Mouse (Mus musculus) spleen, postnatal 10 days (tissue): ENCODE results near the gene Sik1.
"Not testable (repeated sequence)": the region's sequence is repeated elsewhere in the genome, so short reads cannot be mapped to it uniquely, and the experiment has no call there.

Experiments used
- DNase-seq, 2 experiments: peaks; one replicate each; pipeline ENCODE4 v3.0.0; 2021 to 2022; ENCODE audit warnings: low spot score in 2 of 2

The Sik1 gene

DNA sequence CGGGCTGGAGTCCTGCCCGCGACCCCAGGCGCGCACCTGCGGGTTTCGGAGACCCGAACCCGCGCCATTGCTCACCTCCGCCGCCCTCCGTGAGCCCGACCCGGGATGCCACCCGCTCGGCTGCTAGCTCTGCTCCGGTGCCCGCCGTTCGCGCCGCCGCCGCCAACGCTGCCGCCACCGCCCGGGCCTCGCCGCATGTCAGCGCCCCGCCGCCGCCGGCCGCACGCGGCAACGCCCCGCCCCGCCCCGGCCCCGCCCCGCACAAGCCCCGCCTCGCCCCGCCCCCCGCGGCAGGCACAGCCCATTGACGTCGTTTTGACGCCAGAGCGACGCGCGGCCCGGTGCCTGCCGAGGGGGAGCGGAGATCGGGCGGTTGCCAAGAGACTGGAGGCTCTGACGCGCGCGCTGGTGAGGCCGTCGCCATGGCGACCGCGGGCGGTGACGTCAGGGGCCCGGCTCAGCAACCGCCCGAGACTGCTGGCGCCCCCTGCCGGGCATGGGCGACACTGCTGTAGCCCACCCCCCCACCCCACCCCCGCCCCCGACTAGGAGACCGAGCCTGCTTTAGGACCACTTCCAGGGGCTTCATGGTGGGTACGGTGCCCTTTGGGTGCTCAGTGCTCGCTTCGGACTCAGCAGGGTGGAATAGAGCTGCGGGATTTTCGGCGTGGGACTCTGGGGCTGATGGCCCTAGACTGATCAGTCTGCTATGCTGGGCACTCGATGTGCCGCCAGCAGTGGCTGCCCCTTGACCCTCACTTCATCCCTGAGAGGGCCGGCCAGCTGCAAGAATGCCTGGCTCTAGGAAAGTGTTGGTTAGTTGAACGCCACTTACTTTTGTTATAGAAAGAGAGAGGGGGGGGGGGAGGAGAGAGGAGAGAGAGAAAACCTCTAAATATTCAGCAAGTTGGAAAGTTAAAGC lies at the start of gene Sik1:
TSS of gene Sik1 (minus strand) at position 208 of the 922 bp plus-strand sequence.
- DNase-seq, result peak; percentile 93 to 99

DNA sequence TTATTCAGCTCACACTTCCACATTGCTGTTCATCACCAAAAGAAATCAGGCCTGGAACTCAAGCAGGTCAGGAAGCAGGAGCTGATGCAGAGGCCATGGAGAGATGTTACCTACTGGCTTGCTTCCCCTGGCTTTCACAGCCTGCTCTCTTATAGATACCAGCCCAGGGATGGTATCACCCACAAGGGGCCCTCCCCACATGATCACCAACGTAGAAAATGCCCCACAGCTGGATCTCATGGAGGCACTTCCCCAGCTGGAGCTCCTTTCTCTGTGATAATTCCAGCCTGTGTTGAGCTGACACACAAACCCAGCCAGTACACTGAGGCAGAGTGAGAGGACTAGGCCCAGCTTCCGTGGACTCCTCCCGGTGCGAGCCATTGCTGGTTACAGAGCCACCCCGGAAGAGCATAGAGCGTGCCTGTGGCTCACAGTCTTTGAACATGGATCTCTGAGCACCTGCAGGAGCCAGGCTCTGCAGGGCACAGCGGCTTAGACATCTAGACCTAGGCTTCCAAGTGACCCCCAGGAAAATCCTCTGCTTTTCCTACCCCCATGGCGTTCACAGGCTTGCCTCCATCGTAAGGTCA lies 49.7 kb upstream of the Sik1 start:
- DNase-seq, result no peak

DNA sequence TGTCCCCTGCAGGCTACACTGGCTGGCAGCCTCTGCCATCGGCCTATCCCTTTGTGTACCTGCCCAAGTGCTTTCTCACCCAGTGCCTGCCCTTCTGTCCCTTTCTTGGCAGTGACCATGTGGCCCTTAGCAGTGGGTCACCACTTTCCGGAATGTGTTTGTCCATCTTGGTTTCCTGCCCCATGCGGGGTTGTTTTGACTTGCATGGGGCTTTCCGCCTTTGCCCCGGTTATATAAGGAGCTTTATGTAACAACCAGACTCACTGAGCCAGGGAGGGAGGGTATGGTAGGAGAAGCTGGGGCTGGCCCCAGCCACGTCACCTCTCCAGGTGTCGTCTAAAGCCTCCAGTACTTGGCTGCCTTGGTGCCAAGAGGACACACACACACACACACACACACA lies 48.4 kb upstream of the Sik1 start:
- no peak for DNase-seq

DNA sequence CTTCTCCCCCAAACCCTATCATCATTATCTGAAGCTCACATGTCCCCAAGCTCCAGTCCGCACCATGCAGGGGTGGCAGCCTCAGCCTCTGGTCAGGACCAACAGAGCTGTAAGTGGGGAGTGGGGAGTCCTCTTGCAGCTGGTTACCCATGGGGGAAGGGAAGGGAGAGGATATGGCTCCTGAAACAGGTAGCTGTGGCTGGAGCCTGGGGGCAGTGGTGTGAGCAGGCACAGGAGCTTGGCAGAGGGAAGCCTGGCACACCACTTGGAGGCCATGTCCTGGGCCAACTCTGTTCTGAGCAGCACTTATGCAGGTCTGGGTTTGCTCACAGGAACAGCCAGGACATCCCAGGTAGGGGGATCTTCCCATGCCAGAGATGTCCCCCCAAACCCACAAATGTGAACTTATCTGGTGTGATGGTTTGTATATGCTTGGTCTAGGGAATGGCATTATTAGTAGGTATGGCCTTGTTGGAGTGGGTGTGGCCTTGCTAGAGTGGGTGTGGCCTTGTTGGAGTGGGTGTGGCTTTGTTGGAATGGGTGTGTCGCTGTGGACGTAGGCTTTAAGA lies 47.1 kb upstream of the Sik1 start:
- DNase-seq, result no peak

DNA sequence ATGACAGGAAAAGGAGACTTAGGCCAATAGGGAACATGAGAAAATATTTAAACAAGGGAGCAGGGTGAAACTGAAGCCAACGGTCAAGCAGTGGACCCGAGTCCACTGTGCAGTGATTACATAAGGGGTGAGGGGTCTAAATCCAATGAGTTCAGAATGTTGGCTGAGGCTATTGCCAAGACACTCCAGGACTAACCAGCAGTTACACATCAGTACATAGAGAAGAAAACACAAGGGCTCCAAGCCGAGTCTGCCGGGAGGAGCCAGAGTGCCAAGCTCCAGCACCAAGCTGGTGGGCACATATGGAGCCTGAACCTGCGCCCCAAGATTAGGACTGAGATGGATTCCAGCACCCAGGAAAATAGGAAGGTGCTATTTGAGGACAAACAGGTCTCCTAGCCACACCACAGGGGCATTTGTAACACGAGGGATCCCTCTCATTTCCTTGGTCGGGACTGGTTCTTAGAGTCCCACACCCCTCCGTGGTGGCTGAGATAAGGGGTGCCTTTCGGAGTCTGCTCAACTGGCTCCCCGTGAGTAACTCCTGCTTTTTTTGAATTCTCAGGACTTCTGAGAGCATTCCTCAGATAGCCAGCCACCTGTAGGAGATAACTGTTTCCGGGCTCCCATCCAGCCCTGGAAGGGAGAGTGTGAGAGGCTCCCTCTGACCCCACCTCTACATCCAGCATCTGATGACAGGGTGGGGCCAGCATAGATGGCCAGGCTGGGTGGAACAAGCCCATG lies 46.0 kb upstream of the Sik1 start:
- no peak for DNase-seq

DNA sequence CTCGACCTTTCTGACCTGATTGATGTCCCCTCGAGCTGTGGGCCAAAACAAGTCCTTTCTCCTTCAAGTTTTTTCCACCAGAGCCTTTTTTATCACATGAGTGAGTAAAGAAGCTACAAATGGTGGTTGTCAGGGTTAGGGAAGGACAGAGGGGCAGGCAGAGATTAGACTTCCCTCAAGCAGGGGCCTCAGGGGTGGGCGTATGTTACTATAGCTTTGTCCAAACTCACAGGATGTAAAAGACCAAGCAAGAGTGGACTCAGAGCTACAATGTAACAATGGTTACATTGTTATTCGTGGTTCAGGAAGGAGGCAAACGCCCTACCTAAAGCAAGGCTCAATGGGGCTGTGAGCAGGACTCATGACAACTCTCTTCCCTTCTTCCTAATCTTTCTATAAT lies 43.3 kb upstream of the Sik1 start:
- no peak for DNase-seq

DNA sequence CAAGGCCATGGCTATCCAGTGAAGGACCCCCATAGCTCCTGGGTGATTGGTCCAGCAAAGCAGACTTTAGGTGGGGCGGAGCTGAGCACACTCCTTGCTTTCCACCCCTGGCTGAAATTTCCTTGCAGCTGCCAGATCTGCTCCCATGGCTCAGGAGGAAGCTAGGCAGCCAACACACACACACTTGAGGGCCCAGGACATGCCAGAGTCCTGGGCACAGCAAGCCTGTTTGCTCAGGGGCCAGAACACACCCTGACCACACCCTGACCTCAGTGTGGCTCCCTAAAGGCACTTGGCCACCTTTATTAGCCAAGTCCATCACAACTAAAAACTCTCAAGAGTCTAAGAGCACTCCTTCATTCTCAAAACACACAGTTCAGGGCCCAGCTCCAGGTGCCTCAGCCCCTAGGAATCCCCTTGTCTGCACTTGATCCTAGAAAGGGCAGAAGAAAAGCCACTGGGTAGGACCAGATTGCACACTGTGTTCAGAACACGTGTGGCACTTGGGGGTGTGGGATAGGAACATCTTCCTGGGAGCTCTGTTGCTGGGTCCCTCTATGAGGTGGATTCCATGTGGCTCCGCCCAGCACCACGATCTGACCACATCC lies 41.7 kb upstream of the Sik1 start:
- DNase-seq, result peak in 1 of 2 experiments; percentile 9

DNA sequence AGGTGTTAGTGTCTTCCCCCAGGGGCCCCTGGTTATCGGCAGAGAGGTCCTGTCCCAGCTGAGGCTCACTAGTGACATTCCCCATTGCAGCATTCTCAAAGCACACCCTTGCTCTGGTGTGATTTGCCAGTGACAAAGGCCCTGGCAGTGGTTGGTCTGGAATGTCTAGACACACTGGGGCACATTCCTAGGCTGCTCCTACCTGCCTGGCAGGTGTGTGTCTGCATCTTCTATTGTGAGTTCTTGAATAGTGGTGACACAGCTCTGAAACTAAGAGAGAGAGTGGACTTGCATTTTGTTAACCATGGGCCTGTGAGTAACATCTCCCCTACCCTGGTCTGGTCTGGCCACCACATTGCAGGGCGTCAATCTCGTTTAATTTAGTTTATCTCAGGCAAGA lies 41.1 kb upstream of the Sik1 start:
- DNase-seq, result peak in 1 of 2 experiments; percentile 10

DNA sequence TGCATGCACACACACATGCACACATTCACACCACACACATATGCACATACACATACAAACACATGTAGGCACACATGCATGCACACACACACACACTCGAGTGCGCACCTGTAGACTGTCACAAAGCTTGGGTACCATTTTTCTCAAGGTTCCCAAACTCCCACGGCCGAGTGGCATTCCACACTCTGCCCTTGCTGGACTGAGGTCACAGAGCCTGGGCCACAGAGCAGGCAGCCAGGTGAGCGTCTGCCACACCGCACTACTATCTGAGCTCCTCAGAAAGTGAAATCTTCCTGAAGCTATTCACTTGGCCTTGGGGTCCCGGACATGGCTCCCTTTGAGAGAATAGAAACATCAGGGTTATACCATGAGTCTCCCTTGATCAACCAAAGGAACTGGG lies 40.7 kb upstream of the Sik1 start:
- DNase-seq, result peak in 1 of 2 experiments; percentile 9

DNA sequence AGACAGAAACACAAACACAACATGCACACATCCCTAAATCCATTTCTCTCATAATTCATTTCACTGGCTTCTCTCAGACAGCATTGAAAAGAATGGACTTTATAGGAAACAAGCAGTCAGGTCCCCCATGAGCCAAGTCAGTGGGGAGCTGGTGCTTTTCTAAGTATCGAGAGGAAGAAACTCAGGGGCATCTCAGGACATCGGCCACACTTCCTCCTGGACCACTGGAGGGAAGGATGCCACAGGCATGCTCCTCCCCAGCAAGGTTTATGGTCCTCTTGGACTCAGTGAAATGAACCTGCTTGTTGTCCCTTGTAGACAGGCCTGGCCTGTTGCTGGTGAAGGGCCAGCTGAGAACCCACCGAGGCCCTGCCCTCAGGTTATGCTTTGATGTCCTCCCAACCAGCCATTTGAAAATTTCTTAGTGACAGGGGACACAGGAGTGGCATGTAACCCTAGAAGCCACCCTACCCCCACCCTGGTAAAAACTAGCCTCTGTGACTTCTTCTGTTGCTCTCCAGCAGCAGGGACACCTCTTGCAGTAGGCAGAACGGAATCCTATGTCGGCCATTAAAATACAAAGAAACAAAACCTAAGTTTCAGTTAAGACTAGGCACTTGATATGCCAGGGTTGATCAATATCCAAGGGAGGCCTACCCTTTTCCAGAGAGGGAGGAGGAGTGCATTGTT lies 37.9 kb upstream of the Sik1 start:
- peak in 1 of 2 experiments; percentile 8 for DNase-seq

DNA sequence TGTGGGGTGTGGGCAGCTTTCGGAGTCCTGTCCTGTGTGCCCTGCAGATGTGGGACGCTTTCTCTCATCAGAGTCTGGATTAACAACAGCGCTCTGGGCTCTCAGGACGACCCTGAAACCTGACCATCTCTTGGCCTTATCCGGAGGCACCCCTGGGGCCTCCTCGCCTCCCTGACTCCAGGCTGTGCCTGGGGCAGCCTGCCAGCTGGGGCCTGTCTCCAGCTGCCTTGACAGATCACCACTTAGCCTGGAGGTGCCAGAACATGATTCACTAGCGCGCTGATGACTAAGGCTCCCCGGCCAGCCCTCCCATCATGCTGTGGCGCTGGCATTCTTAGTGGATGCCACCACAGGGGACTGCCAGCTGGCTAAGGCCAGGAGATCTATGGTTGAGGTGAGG lies 37.1 kb upstream of the Sik1 start:
- peak in 1 of 2 experiments; percentile 44 for DNase-seq

DNA sequence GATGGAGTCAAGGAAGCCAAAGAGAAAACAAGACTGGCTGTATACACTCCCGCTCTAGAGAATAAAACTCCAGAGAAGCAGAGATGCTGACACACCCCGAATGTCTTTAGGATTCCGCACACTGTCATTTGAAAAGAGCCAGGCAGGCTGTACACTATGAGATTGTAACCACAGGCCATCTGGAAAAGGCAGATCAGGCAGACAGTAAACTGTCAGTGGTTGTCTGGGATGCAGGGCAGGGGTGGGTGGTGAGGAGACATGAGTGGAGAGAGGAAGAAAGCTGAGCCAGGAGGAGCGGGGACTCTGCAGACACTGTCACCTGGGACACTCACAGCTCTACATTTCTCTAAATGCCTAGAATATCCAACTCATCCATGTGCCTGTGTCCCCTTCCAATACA lies 36.3 kb upstream of the Sik1 start:
- peak in 1 of 2 experiments; percentile 22 for DNase-seq

DNA sequence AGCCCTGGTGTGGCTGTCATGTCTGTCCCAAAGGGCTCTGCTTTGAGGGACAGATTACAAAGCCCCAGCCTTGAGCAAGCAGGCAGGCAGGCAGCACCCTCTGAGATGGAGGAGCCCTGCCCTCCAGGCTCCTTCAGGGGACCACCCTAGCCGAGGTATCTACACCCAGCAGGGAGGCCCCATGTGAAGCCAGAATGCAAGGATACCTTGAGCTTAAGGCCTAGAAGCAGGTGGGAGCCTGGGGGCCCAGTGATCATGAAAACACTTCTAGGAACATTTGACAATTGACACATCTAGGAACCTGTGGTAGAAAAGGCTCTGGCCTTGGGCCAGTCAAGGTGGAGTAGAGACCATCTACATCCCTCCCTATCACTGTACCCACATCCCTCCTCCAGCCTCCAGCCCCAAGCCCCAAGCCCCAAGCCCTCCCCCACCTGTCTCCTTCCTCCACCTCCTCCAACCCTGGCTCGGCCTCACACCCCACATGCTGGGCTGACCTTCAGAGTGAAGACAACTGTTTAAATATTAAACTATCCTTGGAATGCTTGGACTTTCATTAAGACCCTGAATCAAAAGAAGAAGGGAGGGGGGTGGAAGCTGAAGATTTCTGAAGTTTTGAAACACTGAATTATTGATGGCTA lies 34.8 kb upstream of the Sik1 start:
- peak in 1 of 2 experiments; percentile 9 for DNase-seq

DNA sequence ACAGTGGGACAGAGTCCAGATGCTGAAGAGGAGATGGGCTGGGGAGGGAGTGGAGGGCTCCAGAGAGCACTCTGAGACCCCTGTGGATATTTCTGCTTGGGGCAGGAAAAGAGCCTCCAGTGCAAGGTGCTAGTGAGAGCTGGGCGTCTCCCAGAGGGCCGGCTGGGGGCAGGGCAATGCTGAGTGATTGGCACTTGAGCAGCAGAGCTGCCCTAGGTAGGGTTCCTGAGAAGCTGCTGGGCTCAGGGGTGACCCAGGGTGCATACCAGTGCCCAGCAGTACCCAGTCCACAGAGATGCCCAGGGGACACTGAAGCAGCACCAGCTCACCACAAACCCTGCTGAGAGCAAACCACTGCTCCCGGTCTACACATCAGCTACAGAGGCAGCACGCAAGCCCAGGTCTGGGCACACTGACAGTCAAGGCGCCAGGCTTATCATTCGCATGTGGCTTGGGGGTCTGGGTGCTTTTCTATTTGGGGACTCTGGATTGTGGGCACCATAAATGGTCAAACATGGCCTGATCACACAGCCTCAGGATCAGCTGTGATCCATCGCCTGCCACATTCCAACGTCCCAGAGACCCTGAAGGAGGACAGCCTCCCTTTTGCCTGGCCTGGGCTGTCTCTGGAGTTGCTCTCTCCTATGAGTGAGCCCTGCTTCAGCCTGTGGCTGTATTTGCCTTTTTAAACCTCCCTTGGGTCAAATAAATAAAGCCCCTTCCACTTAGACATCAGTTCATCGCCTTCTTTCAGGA lies 34.0 kb upstream of the Sik1 start:
- peak in 1 of 2 experiments; percentile 49 for DNase-seq

DNA sequence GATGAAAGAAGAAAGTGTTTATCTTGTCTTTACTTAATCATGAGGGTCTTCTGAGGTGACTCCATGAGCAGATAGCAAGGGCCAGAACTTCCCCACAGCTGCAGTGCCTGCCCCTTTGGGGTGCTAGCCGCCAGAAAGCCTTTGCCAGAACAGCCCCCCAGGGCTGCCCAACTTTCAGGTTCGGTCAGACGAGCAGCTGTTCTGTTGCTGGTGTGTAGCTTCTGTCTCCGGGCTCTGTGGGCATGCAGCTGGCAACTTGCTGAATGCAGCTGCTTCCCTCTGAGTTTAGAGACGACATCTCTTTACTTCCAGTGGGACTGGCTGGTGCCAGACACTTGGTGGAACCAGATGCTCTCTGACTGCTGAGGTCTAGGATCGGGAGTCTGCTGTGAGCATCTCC lies 32.9 kb upstream of the Sik1 start:
- peak in 1 of 2 experiments; percentile 19 for DNase-seq

DNA sequence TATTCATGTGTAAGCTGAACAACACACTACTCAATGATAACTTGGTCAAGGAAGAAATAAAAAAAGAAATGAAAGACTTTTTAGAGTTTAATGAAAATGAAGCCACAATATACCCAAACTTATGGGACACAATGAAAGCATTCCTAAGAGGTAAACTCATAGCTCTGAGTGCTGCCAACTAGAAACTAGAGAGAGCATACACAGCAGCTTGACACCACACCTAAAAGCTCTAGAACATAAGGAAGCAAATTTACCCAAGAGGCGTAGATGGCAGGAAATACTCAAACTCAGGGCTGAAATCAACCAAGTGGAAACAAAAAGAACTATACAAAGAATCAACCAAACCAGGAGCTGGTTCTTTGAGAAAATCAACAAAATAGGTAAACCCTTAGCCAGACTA lies 29.1 kb upstream of the Sik1 start:
- not testable (repeated sequence) for DNase-seq

DNA sequence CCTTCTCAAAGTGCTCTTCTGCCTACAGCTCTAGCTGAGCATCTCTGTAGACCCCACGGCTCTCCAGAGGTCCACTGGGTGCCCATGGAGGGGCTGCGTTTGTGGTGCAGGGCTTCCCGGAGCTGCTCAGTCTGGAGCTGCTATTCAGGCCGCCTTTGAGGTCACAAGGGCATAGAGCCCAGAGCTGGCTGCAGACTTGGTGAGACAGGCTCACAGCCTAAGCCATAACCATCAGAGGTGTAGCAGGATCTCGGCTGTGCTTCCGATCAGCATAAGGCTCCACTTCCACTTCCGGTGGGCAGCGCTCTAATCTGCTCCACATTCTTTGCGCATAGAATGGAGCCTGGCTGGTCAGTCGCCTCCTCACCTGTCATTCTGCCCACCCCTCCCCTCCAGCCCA lies 23.8 kb upstream of the Sik1 start:
- DNase-seq, result peak in 1 of 2 experiments; percentile 10

DNA sequence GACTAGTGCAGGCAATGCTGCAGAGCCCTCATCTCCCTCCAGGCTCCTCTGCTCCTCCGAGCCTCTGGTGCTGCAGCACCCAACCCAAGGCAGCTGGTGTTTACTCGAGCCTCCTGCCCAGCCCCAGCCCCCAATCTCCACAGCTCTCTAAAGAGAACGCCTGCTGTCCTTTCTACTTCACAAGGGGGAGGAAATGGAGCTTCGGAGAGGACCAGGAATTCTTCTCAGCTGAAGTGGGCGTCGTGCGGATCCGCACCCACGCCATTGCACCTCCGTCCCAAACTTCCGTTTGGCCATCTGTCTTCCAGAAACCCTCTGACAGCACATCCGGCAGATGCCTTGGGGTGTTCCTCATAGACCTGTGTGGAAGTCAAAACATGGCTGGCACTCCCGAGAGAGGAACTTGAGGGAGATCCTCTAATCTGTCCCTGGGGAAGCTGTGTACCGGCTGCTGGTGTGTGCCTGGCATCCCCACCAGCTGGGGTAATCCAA lies 22.1 kb upstream of the Sik1 start:
- peak in 1 of 2 experiments; percentile 19 for DNase-seq

DNA sequence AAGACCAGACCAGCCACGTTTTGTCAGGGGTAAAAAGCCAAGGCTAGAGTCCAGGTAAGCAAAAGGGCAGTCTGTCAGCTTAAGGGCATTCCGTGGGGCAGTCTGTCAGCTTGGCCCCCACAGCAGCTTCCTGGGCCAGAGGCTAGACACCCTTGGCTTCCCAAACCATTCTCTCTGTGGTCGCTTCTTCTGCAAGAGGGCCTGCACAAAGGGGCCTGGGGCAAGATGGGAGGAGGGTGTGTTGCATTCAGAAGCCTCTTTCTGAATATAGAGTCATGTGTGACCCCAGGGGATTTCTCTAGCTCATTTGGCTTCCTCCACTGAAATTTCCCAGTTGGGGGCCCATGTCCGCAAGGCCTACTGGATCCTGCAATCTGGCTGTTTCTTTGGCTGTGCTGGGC lies 21.6 kb upstream of the Sik1 start:
- DNase-seq, result peak in 1 of 2 experiments; percentile 11
